Mouse (Mus musculus) MEL (cell line): ENCODE data around the gene Fbxw7. TPM values are rescaled to one million over a fixed set of nuclear protein-coding genes. Genes with fewer than 3 reads are reported as not detected.
A peak's percentile ranks its signal among the peaks of the same experiment; 100 is the strongest.

Experiments
- DNase-seq: peaks from one replicate; pipeline ENCODE4 v3.0.0; 2011; ENCODE audit warnings: low read depth, low spot score
- H3K27ac ChIP-seq: 2 replicates; pipeline ENCODE4 v1.5.1; 2012; ENCODE audit warnings: low read depth, mild to moderate bottlenecking, control low read depth, low read length, moderate library complexity; ENCODE audit not compliant: control insufficient read depth
- H3K27me3 ChIP-seq, 2 experiments: fragments of 150-350 bp in 1 of 2; sonication (generic) in 1 of 2; 2 replicates each; pipeline ENCODE4 v1.6.1; 2012; ENCODE audit warnings: low read length in 2 of 2, mild to moderate bottlenecking in 2 of 2, improper control_type of control experiment in 1 of 2, moderate library complexity in 1 of 2; ENCODE audit not compliant: insufficient read depth in 2 of 2, control insufficient read depth in 1 of 2
- H3K36me3 ChIP-seq, 2 experiments: 2 replicates each; pipeline ENCODE4 v1.6.1; 2012 to 2014; ENCODE audit warnings: low read length in 2 of 2, improper control_type of control experiment in 1 of 2, inconsistent platforms in 1 of 2, mild to moderate bottlenecking in 1 of 2; ENCODE audit not compliant: insufficient read depth in 2 of 2, control insufficient read depth in 1 of 2
- H3K4me1 ChIP-seq, 2 experiments: fragments of 150-350 bp in 1 of 2; sonication (generic) in 1 of 2; 2 replicates each; pipeline ENCODE4 v1.6.1; 2012; ENCODE audit warnings: low read length in 2 of 2, improper control_type of control experiment in 1 of 2, mild to moderate bottlenecking in 1 of 2; ENCODE audit not compliant: insufficient read depth in 2 of 2, control insufficient read depth in 1 of 2
- H3K4me3 ChIP-seq, 2 experiments: fragments of 150-350 bp in 1 of 2; sonication (generic) in 1 of 2; 2 replicates each; pipeline ENCODE4 v1.5.1; 2012; ENCODE audit warnings: low read depth in 2 of 2, low read length in 2 of 2, mild to moderate bottlenecking in 2 of 2, moderate library complexity in 2 of 2, control low read depth in 1 of 2, improper control_type of control experiment in 1 of 2; ENCODE audit not compliant: control insufficient read depth in 1 of 2, insufficient read depth in 1 of 2
- H3K79me2 ChIP-seq: 2 replicates; pipeline ENCODE4 v1.6.1; 2012; ENCODE audit warnings: mild to moderate bottlenecking, low read length, moderate library complexity; ENCODE audit not compliant: control insufficient read depth, poor library complexity, insufficient read depth
- H3K9ac ChIP-seq: 2 replicates; pipeline ENCODE4 v1.6.1; 2012; ENCODE audit warnings: low read depth, mild to moderate bottlenecking, control low read depth, low read length, moderate library complexity; ENCODE audit not compliant: control insufficient read depth, poor library complexity, severe bottlenecking
- H3K9me3 ChIP-seq: fragments of 150-350 bp; sonication (generic); replicated peaks from 2 replicates; pipeline ENCODE4 v1.6.1; 2012; ENCODE audit warnings: mild to moderate bottlenecking, low read length, improper control_type of control experiment, moderate library complexity; ENCODE audit not compliant: insufficient read depth
- CHD2 ChIP-seq: IDR thresholded peaks from 2 replicates; pipeline ENCODE4 v1.6.1; 2011; ENCODE audit warnings: low read length, improper control_type of control experiment
- ETS1 ChIP-seq: IDR thresholded peaks from 2 replicates; pipeline ENCODE4 v1.6.1; 2012; ENCODE audit warnings: low read depth, mild to moderate bottlenecking, inconsistent platforms, low read length, improper control_type of control experiment, moderate library complexity
- MAFK ChIP-seq: IDR thresholded peaks from 2 replicates; pipeline ENCODE4 v1.6.1; 2011; ENCODE audit warnings: low read depth, mild to moderate bottlenecking, low read length, improper control_type of control experiment, borderline replicate concordance
- MAZ ChIP-seq: IDR thresholded peaks from 2 replicates; pipeline ENCODE4 v1.6.1; 2012; ENCODE audit warnings: low read depth, mild to moderate bottlenecking, inconsistent platforms, low read length, improper control_type of control experiment
- MEF2A ChIP-seq: IDR thresholded peaks from 2 replicates; pipeline ENCODE4 v1.6.1; 2014; ENCODE audit warnings: low read depth, mild to moderate bottlenecking, inconsistent platforms, low read length, improper control_type of control experiment; ENCODE audit not compliant: poor library complexity, insufficient replicate concordance, severe bottlenecking; ENCODE audit errors: extremely low read depth
- MYC ChIP-seq: IDR thresholded peaks from 2 replicates; pipeline ENCODE4 v1.6.1; 2011; ENCODE audit warnings: low read depth, mild to moderate bottlenecking, low read length, improper control_type of control experiment, moderate library complexity
- RAD21 ChIP-seq: IDR thresholded peaks from 2 replicates; pipeline ENCODE4 v1.6.1; 2011; ENCODE audit warnings: mild to moderate bottlenecking, low read depth, low read length, improper control_type of control experiment
- RCOR1 ChIP-seq: IDR thresholded peaks from 2 replicates; pipeline ENCODE4 v1.6.1; 2012; ENCODE audit warnings: low read depth, mild to moderate bottlenecking, inconsistent platforms, low read length, improper control_type of control experiment
- TAL1 ChIP-seq: IDR thresholded peaks from 2 replicates; pipeline ENCODE4 v1.6.1; 2012; ENCODE audit warnings: mild to moderate bottlenecking, inconsistent platforms, low read length, moderate library complexity, mixed read lengths
- UBTF ChIP-seq: IDR thresholded peaks from 2 replicates; pipeline ENCODE4 v1.6.1; 2012; ENCODE audit warnings: low read depth, mild to moderate bottlenecking, inconsistent platforms, low read length, improper control_type of control experiment, moderate library complexity, borderline replicate concordance; ENCODE audit not compliant: insufficient read depth
- polyA plus RNA-seq, 2 experiments: library from polyadenylated mRNA; stranded (reverse) in 1 of 2; unstranded in 1 of 2; fragments of >175 nt in 1 of 2; fragments of >200 nt in 1 of 2; gene quantifications; 2 replicates each; pipeline versions ENCODE4 v1.2.1 to v1.2.4; 2012; ENCODE audit warnings: low replicate concordance in 2 of 2, low read depth in 1 of 2; ENCODE audit not compliant: insufficient read length in 2 of 2, insufficient read depth in 1 of 2, missing spikeins in 1 of 2
- total RNA-seq: library from RNA; depleted of rRNA; stranded (reverse); fragments of 300-350 nt; gene quantifications from 2 replicates; pipeline ENCODE4 v1.2.3, GENCODE M21; 2012; rRNA removed

Fbxw7 gene
- total RNA-seq = 13.9 and 14.5 TPM in 2 replicates
- 10 to 100 TPM in 1 of 2 experiments, not detected in 1; 11.8 TPM for polyA plus RNA-seq

- Histone ChIP-seq H3K9ac (peak within 1 kb of the TSS; percentile 94), H3K27ac (peak within 1 kb of the TSS; percentile 90), H3K4me3 (peak within 1 kb of the TSS; percentile 82 to 97), H3K4me1 (peaks cover 10 to 17% of the 10 kb centered on the region in 2 experiments), H3K27me3 (no peaks in the 10 kb centered on the region), H3K9me3 (no peaks in the 10 kb centered on the region), H3K36me3 (peaks cover 2 to 38% of the 10 kb centered on the region in 2 experiments; a peak in 3 of 4 replicates), H3K79me2 (peaks cover 36% of the 10 kb centered on the region)
- DNase-seq = no peak
- TF ChIP-seq MAZ = 0 out of 2 replicates have a peak, but pooled peaks have one; percentile 23
- TF ChIP-seq MYC = no peak
These were observed at the start of gene Fbxw7 for GRCm38 (mm10) chr3:84814762-84815381. TSS of gene Fbxw7 (plus strand) at chr3:84815268.

- peaks cover 0 to 12% of the 10 kb centered on the region in 2 experiments; a peak in 2 of 4 replicates for H3K36me3 ChIP-seq
- no peaks in the 10 kb centered on the region for H3K27me3 ChIP-seq
- DNase-seq = no peak
- no peaks in the 10 kb centered on the region for H3K9me3 ChIP-seq
- no peak overlapping the region for H3K4me3 ChIP-seq
- H3K79me2 ChIP-seq = no peaks in the 10 kb centered on the region
- no peak overlapping the region for H3K27ac ChIP-seq
- H3K9ac ChIP-seq = no peak overlapping the region
- TF ChIP-seq CHD2 (no peak), UBTF (no peak), MAFK (no peak)
- H3K4me1 ChIP-seq = peaks cover 0 to 12% of the 10 kb centered on the region in 2 experiments; a peak in 2 of 4 replicates
These were observed 46.1 kb upstream of the Fbxw7 start for GRCm38 (mm10) chr3:84768940-84769339.

GRCm38 (mm10) chr3:84769411-84769810, 45.7 kb upstream of the Fbxw7 start:
- no peak for DNase-seq
- Histone ChIP-seq H3K9me3 (no peaks in the 10 kb centered on the region), H3K79me2 (no peaks in the 10 kb centered on the region), H3K27ac (no peak overlapping the region), H3K4me1 (peaks cover 0 to 12% of the 10 kb centered on the region in 2 experiments; a peak in 2 of 4 replicates), H3K9ac (no peak overlapping the region), H3K4me3 (no peak overlapping the region), H3K36me3 (peaks cover 0 to 12% of the 10 kb centered on the region in 2 experiments; a peak in 2 of 4 replicates), H3K27me3 (no peaks in the 10 kb centered on the region)
- no peak for TF ChIP-seq MEF2A
- no peak for TF ChIP-seq RCOR1
- TF ChIP-seq MYC = no peak
- TF ChIP-seq ETS1 = no peak
- no peak for TF ChIP-seq RAD21
- no peak for TF ChIP-seq TAL1
